Mouse (Mus musculus) limb, embryonic 11.5 days (tissue): ENCODE data around the gene Sntn. TPM values are rescaled to one million over a fixed set of nuclear protein-coding genes. Genes with fewer than 3 reads are reported as not detected.
A peak's percentile ranks its signal among the peaks of the same experiment; 100 is the strongest.

ENCODE experiments used
- ATAC-seq: fragments of 200-750 bp; cut with Nextera tagmentation; 2 replicates; pipeline ENCODE4 v1.8.0; 2017; ENCODE audit warnings: low read depth; ENCODE audit not compliant: insufficient number of reproducible peaks, low FRiP score, low TSS enrichment
- DNase-seq: peaks from one replicate; pipeline ENCODE4 v3.0.0-alpha.2; 2015; ENCODE audit warnings: low spot score
- H3K27ac ChIP-seq: fragments of 300-500 bp; sonication (generic); replicated peaks from 2 replicates; pipeline ENCODE4 v1.5.1; 2014; ENCODE audit warnings: low read depth, mild to moderate bottlenecking, low read length
- H3K27me3 ChIP-seq: fragments of 300-500 bp; sonication (generic); 2 replicates; pipeline ENCODE4 v1.6.1; 2014; ENCODE audit warnings: mild to moderate bottlenecking, low read length, mixed read lengths; ENCODE audit not compliant: control insufficient read depth, insufficient read depth
- H3K36me3 ChIP-seq: fragments of 300-500 bp; sonication (generic); 2 replicates; pipeline ENCODE4 v1.6.1; 2014; ENCODE audit warnings: mild to moderate bottlenecking, low read length, moderate library complexity, mixed read lengths; ENCODE audit not compliant: control insufficient read depth, insufficient read depth
- H3K4me1 ChIP-seq: fragments of 300-500 bp; sonication (generic); 2 replicates; pipeline ENCODE4 v1.6.1; 2014; ENCODE audit warnings: low read length, mixed read lengths; ENCODE audit not compliant: control insufficient read depth, insufficient read depth
- H3K4me2 ChIP-seq: fragments of 300-500 bp; sonication (generic); 2 replicates; pipeline ENCODE4 v1.6.1; 2014; ENCODE audit warnings: low read depth, mild to moderate bottlenecking, moderate library complexity; ENCODE audit not compliant: severe bottlenecking
- H3K4me3 ChIP-seq: fragments of 300-500 bp; sonication (generic); 2 replicates; pipeline ENCODE4 v1.5.1; 2014; ENCODE audit warnings: low read depth, low read length
- H3K9ac ChIP-seq: fragments of 300-500 bp; sonication (generic); 2 replicates; pipeline ENCODE4 v1.6.1; 2014; ENCODE audit warnings: mild to moderate bottlenecking, low read length
- H3K9me3 ChIP-seq: fragments of 300-500 bp; sonication (generic); 2 replicates; pipeline ENCODE4 v1.6.1; 2016; ENCODE audit warnings: low read length; ENCODE audit not compliant: control insufficient read depth
- WGBS: fragments of 180-500 bp; shearing (Covaris S2); extraction: QIAGEN DNeasy Blood & Tissue Kit; methylation state at CpG from one replicate; pipeline ENCODE4 v1.1.7; 2014; 5-methylcytosine and 5-hydroxymethylcytosine counted together
- polyA plus RNA-seq: library from polyadenylated mRNA; unstranded; fragments of >200 nt; fragmentation: Nextera tagmentation; extraction: Ambion mirVana; gene quantifications from 2 replicates; pipeline ENCODE4 v1.2.1, GENCODE M21; 2014

The Sntn gene
- not detected in 2 replicates for polyA plus RNA-seq

DNA sequence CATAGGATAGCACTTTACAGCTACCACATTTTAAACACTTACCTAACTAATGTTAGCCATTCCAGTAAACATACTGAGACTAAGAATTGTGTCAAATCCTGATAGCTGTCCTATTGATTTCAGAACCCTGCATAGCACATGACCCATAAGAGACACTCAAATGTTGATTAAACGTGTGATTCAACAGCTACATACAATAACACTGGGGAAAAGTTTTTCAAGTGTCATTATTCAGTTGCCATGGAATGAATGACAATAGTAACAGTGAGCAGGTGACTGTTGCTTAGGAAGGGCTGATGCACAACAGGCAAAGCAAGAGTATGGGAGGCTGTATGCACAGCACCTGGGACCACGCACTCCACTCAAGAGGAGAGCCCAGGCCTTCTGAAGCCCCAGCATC lies at the start of gene Sntn:
Sntn (plus strand) TSS at position 301 of the 400 bp plus-strand sequence.
- DNase-seq (no peak), ATAC-seq (no peak)
- Histone ChIP-seq H3K36me3 (no peaks in the 10 kb centered on the region), H3K27me3 (no peaks in the 10 kb centered on the region), H3K4me1 (no peaks in the 10 kb centered on the region), H3K4me3 (no peak within 1 kb of the TSS), H3K9me3 (no peaks in the 10 kb centered on the region), H3K9ac (no peak within 1 kb of the TSS), H3K4me2 (no peak within 1 kb of the TSS), H3K27ac (no peak within 1 kb of the TSS)
- 90% methylated on average over 2 of the region's 2 CpGs for WGBS

DNA sequence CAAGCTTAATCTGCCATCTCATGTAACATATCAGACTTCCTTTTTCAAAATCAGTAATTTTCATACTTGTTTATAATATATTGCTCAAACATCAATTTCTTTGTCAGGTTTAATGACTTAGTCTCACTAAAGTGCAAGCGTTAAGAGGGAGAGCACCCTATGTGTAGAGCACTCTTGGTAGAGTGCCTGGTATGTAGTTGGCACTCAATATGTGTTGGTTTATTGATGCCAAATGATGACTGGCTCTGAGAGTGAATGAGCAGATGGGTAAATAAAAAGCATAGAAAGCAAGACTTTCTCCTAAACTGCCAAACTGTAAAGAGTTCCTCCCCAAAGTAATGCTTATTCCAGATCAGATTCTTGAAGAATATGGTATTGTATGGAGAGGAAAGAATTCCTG lies 20.8 kb upstream of the Sntn start:
- DNase-seq (no peak), ATAC-seq (no peak)
- H3K36me3 ChIP-seq, result no peaks in the 10 kb centered on the region
- H3K4me1 ChIP-seq, result no peaks in the 10 kb centered on the region
- H3K4me2 ChIP-seq, result no peak overlapping the region
- no peak overlapping the region for H3K9ac ChIP-seq
- no peak overlapping the region for H3K4me3 ChIP-seq
- 91% methylated on average over 1 of the region's 1 CpGs for WGBS
- no peak overlapping the region for H3K27ac ChIP-seq
- no peaks in the 10 kb centered on the region for H3K9me3 ChIP-seq
- H3K27me3 ChIP-seq, result no peaks in the 10 kb centered on the region

DNA sequence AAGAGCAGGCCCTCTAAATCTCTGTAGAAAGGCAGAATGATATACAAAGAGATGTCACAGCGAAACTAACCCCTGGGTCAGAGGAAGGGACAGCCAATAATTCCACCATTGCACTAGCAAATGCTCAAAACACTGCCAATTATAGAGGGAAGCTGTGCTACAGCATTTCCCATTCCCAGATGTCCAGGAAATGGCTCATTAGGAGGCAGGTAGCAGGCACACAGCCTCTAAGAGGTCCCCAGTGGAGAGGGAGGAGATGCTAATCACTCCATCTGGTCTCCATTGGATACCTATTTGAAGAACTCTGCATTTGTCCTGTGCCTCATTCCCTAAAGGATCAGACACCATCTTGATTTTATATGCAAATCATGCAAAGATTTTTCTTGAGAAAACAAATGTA lies 19.6 kb upstream of the Sntn start:
- H3K27me3 ChIP-seq, result no peaks in the 10 kb centered on the region
- peak; percentile 68; the same call in 1 of the 2 replicates for ATAC-seq
- WGBS, result 20% methylated on average over 1 of the region's 1 CpGs

DNA sequence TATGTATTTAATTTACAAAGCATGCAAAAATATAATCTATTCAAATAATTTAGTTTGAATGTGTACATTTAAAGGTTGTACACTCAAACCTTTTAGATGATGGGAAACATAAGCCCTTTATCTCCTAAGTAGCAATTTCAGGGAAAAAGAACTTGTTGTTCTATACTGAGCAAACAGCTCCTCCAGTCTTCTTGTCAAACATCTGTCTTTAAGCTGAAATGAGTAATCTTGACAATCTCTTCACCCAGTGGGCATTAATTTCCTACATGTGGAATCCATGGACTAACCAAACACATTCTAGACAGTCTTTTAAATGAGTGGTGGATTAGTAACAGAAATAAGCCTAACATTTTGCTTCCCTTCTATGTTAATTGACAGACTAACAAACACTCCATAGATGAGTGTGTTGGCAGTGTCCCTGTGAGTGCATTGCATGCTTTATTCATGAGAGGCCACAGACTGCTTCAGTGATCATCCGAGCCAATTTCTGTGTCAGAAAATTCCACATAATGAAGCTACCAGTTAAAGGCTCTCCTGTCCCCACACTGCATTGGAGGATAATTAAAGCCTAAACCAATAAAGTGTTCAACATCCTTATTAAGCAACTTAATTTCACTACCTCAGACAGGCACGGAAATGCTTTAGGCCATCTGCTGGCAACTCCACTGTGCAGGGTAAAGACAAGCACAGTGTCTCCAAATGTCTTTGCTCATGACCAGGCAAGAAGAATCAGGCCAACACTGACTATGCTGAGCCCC lies 19.0 kb upstream of the Sntn start:
- 31% methylated on average over 2 of the region's 2 CpGs for WGBS
- Histone ChIP-seq H3K9me3 (no peaks in the 10 kb centered on the region), H3K36me3 (no peaks in the 10 kb centered on the region), H3K27ac (no peak overlapping the region), H3K27me3 (no peaks in the 10 kb centered on the region), H3K4me2 (no peak overlapping the region), H3K4me3 (no peak overlapping the region), H3K9ac (no peak overlapping the region), H3K4me1 (no peaks in the 10 kb centered on the region)
- ATAC-seq, result peak; percentile 54; the same call in 1 of the 2 replicates
- peak; percentile 23 for DNase-seq

More for the DNA sequence above, 19.6 kb upstream of the Sntn start:
- no peak overlapping the region for H3K4me3 ChIP-seq
- H3K36me3 ChIP-seq, result no peaks in the 10 kb centered on the region
- no peak overlapping the region for H3K4me2 ChIP-seq
- no peaks in the 10 kb centered on the region for H3K9me3 ChIP-seq
- no peaks in the 10 kb centered on the region for H3K4me1 ChIP-seq
- DNase-seq, result peak; percentile 55
- no peak overlapping the region for H3K27ac ChIP-seq
- no peak overlapping the region for H3K9ac ChIP-seq

DNA sequence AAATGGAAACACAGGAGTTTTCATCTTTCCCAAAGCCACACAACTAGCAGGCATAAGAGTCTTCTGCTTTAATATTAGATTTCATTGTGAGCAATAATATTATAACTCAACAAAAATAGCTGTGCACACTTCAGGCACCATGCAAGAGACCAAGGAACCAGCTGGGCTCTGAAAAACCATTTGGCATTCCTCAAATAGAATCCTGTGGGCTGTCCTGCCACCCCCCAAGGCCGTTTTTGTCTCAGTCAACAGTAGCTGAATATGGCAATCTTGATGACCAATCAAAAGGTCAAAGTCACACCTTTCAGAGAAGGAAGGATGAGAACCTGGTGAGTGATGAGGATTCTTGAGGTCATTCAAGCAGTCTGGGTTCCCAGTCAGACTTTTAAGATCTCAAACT lies 16.0 kb downstream of the Sntn start:
- DNase-seq (no peak), ATAC-seq (no peak)
- WGBS, result 69% methylated on average over 1 of the region's 1 CpGs
- Histone ChIP-seq H3K4me3 (no peak overlapping the region), H3K27ac (no peak overlapping the region), H3K27me3 (no peaks in the 10 kb centered on the region), H3K9me3 (no peaks in the 10 kb centered on the region), H3K36me3 (no peaks in the 10 kb centered on the region), H3K9ac (no peak overlapping the region), H3K4me2 (no peak overlapping the region), H3K4me1 (no peaks in the 10 kb centered on the region)

DNA sequence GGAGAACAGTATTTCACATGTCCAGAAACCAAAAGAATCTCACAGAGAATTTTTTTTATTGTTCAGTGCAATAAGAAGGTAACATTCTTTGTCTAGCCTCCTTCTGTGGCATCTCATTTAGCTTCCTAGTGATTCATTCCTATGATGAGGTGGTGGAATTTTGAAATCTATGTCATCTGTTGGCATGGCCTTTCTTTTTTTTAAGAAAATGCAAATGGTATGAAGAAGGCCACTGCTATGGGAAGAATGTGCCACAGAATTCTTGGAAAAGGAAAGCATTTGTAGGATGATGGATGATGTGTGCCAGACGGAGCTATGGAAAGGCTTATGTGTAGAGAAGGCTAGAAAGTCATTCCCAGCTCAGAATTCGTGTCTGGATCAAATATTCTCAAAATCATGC lies 19.8 kb downstream of the Sntn start:
- Histone ChIP-seq H3K36me3 (no peaks in the 10 kb centered on the region), H3K27me3 (no peaks in the 10 kb centered on the region), H3K4me1 (no peaks in the 10 kb centered on the region), H3K4me3 (no peak overlapping the region), H3K27ac (no peak overlapping the region), H3K9me3 (no peaks in the 10 kb centered on the region), H3K9ac (no peak overlapping the region), H3K4me2 (no peak overlapping the region)
- ATAC-seq (no peak), DNase-seq (no peak)
- 68% methylated on average over 2 of the region's 2 CpGs for WGBS

DNA sequence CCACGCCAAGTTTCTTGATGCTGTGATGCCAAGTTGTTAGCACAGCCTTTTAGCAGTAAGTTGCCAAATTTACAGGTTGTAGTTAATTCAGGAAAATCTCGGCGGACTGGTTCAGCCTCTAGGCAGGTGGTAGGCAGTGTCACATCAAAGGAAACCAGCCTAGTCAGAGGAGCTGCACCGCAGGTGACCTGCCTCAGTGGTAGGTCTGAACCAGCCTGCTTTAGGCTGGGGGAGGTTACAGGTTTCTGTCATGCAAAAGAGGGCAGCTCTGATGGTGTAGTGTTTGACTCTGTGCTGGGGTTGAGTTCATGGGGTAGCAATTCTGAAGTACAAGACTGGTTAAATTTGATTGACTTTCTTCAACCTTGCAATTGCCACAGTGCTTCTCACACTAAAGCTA lies 61.6 kb downstream of the Sntn start:
- no peak overlapping the region for H3K4me2 ChIP-seq
- H3K4me3 ChIP-seq, result no peak overlapping the region
- H3K9me3 ChIP-seq, result no peaks in the 10 kb centered on the region
- H3K9ac ChIP-seq, result no peak overlapping the region
- no peaks in the 10 kb centered on the region for H3K27me3 ChIP-seq
- ATAC-seq, result no peak
- no peak for DNase-seq
- WGBS, result 22% methylated on average over 4 of the region's 4 CpGs
- H3K36me3 ChIP-seq, result no peaks in the 10 kb centered on the region
- H3K27ac ChIP-seq, result no peak overlapping the region
- no peaks in the 10 kb centered on the region for H3K4me1 ChIP-seq
